ENCODE assay signal across 22 mouse cellular contexts in genomic region chr5:127874461-127874860, GRCm38 (mm10).
"Had no signal": no experiment of that assay in that cellular context is flagged by ENCODE, and none has a peak within 500 bp of the region (broad histone marks: within the 10 kb centered on the region; RNA-seq: fewer than 3 reads in every experiment).

No protein-coding gene starts in this region.

- H3K27ac ChIP-seq: gastrocnemius, adult 2 months; heart, embryonic 10.5 days; hindbrain, embryonic 10.5 days; hindbrain, embryonic 12.5 days; hindbrain, embryonic 14.5 days; intestine, embryonic 15.5 days; layer of hippocampus, adult 2 months; limb, embryonic 13.5 days; limb, embryonic 15.5 days had no signal

- H3K36me3 ChIP-seq: heart, embryonic 10.5 days; heart, embryonic 12.5 days; hindbrain, embryonic 10.5 days; hindbrain, embryonic 12.5 days; intestine, embryonic 15.5 days; limb, embryonic 13.5 days; limb, embryonic 15.5 days had no signal

- H3K4me3 ChIP-seq: gastrocnemius, adult 2 months; heart, embryonic 10.5 days; heart, embryonic 12.5 days; hindbrain, embryonic 10.5 days; hindbrain, embryonic 12.5 days; intestine, embryonic 15.5 days; layer of hippocampus, adult 2 months; limb, embryonic 13.5 days; limb, embryonic 15.5 days had no signal

- H3K27me3 ChIP-seq: heart, embryonic 12.5 days; hindbrain, embryonic 12.5 days; intestine, embryonic 15.5 days; limb, embryonic 13.5 days; limb, embryonic 15.5 days had no signal

- H3K9ac ChIP-seq: heart, embryonic 12.5 days; hindbrain, embryonic 12.5 days; hindbrain, embryonic 14.5 days; intestine, embryonic 15.5 days; limb, embryonic 13.5 days; limb, embryonic 15.5 days had no signal

- DNase-seq: gastrocnemius, adult 2 months; gastrocnemius, postnatal 10 days; gastrocnemius, postnatal 25 days; heart, postnatal 10 days; heart, postnatal 4 days; kidney, adult 18-20 months; kidney, adult 8-10 months; kidney, postnatal 10 days; kidney, postnatal 25 days; kidney, postnatal 4 days; layer of hippocampus, adult 9-11 months; layer of hippocampus, postnatal 36 days; left cerebral cortex, postnatal 4 days had no signal

- H3K4me1 ChIP-seq: heart, embryonic 10.5 days; heart, embryonic 12.5 days; hindbrain, embryonic 10.5 days; hindbrain, embryonic 12.5 days; intestine, embryonic 15.5 days; limb, embryonic 13.5 days; limb, embryonic 15.5 days had no signal
